Mouse (Mus musculus) frontal cortex, postnatal 14 days (tissue): ENCODE data around the gene Zfp600.
"Not testable (repeated sequence)": the region's sequence is repeated elsewhere in the genome, so short reads cannot be mapped to it uniquely, and the experiment has no call there.

Experiments
- DNase-seq, 2 experiments: peaks; one replicate each; pipeline ENCODE4 v3.0.0; 2022; ENCODE audit warnings: low spot score in 2 of 2

The Zfp600 gene

GRCm38 (mm10) chr4:146156524-146156923 is at the start of gene Zfp600:
TSS of gene Zfp600 (plus strand) at chr4:146156824.
- not testable (repeated sequence) for DNase-seq

- not testable (repeated sequence) for DNase-seq
These were observed 6.3 kb downstream of the Zfp600 start for GRCm38 (mm10) chr4:146162893-146163292.

GRCm38 (mm10) chr4:146167202-146167832 is 10.7 kb downstream of the Zfp600 start:
- DNase-seq = not testable (repeated sequence)

- not testable (repeated sequence) for DNase-seq
These were observed 11.4 kb downstream of the Zfp600 start for GRCm38 (mm10) chr4:146167879-146168532.

- not testable (repeated sequence) for DNase-seq
These were observed 12.1 kb downstream of the Zfp600 start for GRCm38 (mm10) chr4:146168730-146169215.

- peak in 1 of 2 experiments; percentile 5 for DNase-seq
These were observed 17.0 kb downstream of the Zfp600 start for GRCm38 (mm10) chr4:146173378-146174226.

GRCm38 (mm10) chr4:146204357-146204756 is 47.7 kb downstream of the Zfp600 start:
- DNase-seq = not testable (repeated sequence)

GRCm38 (mm10) chr4:146239252-146240244 is 82.9 kb downstream of the Zfp600 start:
- DNase-seq = not testable (repeated sequence)

GRCm38 (mm10) chr4:146242119-146242518 is 85.5 kb downstream of the Zfp600 start:
- not testable (repeated sequence) for DNase-seq
